Mouse (Mus musculus): Measurements from ENCODE around the gene Klhdc7a. TPM values are rescaled to one million over a fixed set of nuclear protein-coding genes. Genes with fewer than 3 reads are reported as not detected.
"Not testable (repeated sequence)": the region's sequence is repeated elsewhere in the genome, so short reads cannot be mapped to it uniquely, and the experiment has no call there.

The Klhdc7a gene
- polyA plus RNA-seq, 1 experiment from 2014 or later: 1.7 TPM

DNA sequence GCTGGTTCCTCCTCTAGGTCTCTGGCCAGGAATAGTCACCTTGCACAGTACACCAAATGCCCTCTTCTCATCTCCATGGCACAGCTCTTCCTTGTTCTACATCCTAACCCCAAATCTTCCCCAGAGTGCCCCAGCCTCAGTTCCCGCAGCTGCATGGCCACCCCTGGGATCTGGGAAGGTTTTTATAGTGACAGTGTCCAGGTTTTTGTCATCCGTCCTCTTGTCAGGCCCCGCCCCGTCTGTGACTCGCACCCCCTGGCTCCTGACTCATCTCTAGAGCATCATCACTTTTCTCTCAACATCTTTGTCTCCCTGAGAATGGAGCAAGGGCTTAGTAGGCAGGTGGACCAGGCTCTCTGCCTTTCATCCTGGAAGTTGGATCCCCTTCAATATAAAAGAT is 3.9 kb downstream of the Klhdc7a start:
- H3K27ac ChIP-seq (replicated peaks): no peak overlapping the region
- no peaks in the 10 kb centered on the region for H3K36me3 ChIP-seq (ENCODE audit: control insufficient read depth, insufficient read depth, low read length)
- no peak overlapping the region for H3K9ac ChIP-seq (ENCODE audit: low read length)
- H3K9me3 ChIP-seq (ENCODE audit: control insufficient read depth, low read length): no peaks in the 10 kb centered on the region
- TF ChIP-seq CTCF (IDR thresholded peaks at IDR 0.05; ENCODE audit: low read depth) (no peak), EP300 (optimal IDR thresholded peaks at IDR 0.05) (no peak)
- no peaks in the 10 kb centered on the region for H3K4me1 ChIP-seq (replicated peaks; ENCODE audit: control insufficient read depth, insufficient read depth)
- H3K27me3 ChIP-seq (ENCODE audit: control insufficient read depth, insufficient read depth, low read length): no peaks in the 10 kb centered on the region
- no peak overlapping the region for H3K4me3 ChIP-seq (ENCODE audit: low read depth, low read length)
- ATAC-seq (ENCODE audit: low FRiP score, low TSS enrichment) (no peak), DNase-seq (ENCODE audit: low spot score) (no peak)
- H3K4me2 ChIP-seq (replicated peaks; ENCODE audit: low read depth): no peak overlapping the region
- WGBS: 74% methylated on average over 5 of the region's 5 CpGs

DNA sequence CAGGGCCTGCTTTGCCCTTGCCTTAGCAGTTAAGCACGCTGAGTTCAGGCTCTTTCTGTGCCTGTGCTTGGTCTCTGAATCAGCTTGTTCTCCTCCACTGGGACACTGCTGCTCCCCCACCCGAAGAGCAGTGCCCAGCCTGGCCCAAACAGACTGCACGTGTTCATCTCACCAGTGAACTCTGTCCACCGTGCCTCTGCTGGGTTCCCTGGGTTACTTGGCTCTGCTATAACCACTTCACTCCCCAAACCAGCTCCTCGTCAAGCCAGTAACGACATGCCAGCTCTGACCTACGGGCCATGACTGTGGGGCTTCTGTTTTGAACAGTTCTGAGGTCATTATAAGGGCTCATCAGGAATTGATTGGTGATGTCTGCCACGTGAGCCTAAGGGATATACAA is 4.8 kb downstream of the Klhdc7a start:
- H3K4me1 ChIP-seq (replicated peaks; ENCODE audit: control insufficient read depth, insufficient read depth): no peaks in the 10 kb centered on the region
- H3K27me3 ChIP-seq (ENCODE audit: control insufficient read depth, insufficient read depth, low read length): no peaks in the 10 kb centered on the region
- WGBS: 58% methylated on average over 8 of the region's 8 CpGs
- no peak overlapping the region for H3K4me3 ChIP-seq (ENCODE audit: low read depth, low read length)
- no peak for ATAC-seq (ENCODE audit: low FRiP score, low TSS enrichment)
- no peak for DNase-seq (ENCODE audit: low spot score)
- TF ChIP-seq CTCF (IDR thresholded peaks at IDR 0.05; ENCODE audit: low read depth) (no peak), EP300 (optimal IDR thresholded peaks at IDR 0.05) (no peak)
- H3K36me3 ChIP-seq (ENCODE audit: control insufficient read depth, insufficient read depth, low read length): no peaks in the 10 kb centered on the region
- no peaks in the 10 kb centered on the region for H3K9me3 ChIP-seq (ENCODE audit: control insufficient read depth, low read length)
- no peak overlapping the region for H3K4me2 ChIP-seq (replicated peaks; ENCODE audit: low read depth)
- no peak overlapping the region for H3K9ac ChIP-seq (ENCODE audit: low read length)
- H3K27ac ChIP-seq (replicated peaks): no peak overlapping the region

DNA sequence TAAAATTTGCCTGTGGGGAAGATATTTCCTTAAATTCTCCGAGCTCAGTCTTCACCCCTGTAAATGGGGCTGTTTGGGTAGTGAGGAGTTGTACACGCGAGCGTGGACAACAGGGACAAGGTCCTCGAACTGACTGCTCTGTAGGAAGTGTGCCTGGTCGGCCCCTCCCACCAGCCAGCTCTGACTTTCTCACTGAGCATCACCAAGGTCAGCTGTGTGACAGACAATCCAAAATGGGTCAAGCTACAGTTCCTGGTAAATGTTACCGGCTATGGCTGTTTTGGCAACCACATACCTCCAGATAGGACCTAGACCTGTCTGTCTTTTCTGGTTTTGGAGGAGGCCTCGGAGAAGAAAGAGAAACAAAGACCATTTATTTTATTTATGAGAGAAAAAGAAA is 6.0 kb downstream of the Klhdc7a start:
- TF ChIP-seq CTCF (IDR thresholded peaks at IDR 0.05; ENCODE audit: low read depth): no peak
- no peak for TF ChIP-seq EP300 (optimal IDR thresholded peaks at IDR 0.05)
- WGBS: 88% methylated on average over 8 of the region's 8 CpGs

DNA sequence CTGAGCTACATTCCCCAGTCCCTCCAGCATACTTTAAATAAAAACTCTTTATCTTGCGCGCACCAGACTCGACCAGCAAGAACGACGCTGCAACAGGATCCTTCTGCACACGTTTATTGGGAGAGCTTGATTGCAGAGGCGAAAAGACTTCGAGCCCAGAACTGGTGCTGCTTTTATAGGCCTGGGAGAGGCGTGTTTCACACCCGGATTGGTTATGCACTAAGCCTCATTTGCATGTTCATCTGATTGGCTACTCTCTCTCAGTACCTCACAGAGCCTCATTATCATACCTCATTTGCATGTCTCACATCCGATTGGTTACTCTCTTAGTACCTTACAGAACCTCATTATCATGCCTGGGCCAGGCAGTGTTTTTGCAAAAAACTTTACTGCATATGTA is 6.5 kb downstream of the Klhdc7a start:
- H3K27ac ChIP-seq (replicated peaks); H3K36me3 ChIP-seq (ENCODE audit: control insufficient read depth, insufficient read depth, low read length); DNase-seq (ENCODE audit: low spot score); H3K27me3 ChIP-seq (ENCODE audit: control insufficient read depth, insufficient read depth, low read length); ATAC-seq (ENCODE audit: low FRiP score, low TSS enrichment); H3K4me2 ChIP-seq (replicated peaks; ENCODE audit: low read depth); H3K4me3 ChIP-seq (ENCODE audit: low read depth, low read length); H3K9me3 ChIP-seq (ENCODE audit: control insufficient read depth, low read length); H3K4me1 ChIP-seq (replicated peaks; ENCODE audit: control insufficient read depth, insufficient read depth); H3K9ac ChIP-seq (ENCODE audit: low read length): not testable (repeated sequence)
- WGBS: 93% methylated on average over 11 of the region's 11 CpGs

More for the DNA sequence above, 6.0 kb downstream of the Klhdc7a start:
- H3K27ac ChIP-seq (replicated peaks): no peak overlapping the region
- no peak overlapping the region for H3K4me2 ChIP-seq (replicated peaks; ENCODE audit: low read depth)
- H3K9me3 ChIP-seq (ENCODE audit: control insufficient read depth, low read length): no peaks in the 10 kb centered on the region
- H3K4me1 ChIP-seq (replicated peaks; ENCODE audit: control insufficient read depth, insufficient read depth): no peaks in the 10 kb centered on the region
- ATAC-seq (ENCODE audit: low FRiP score, low TSS enrichment) (no peak), DNase-seq (ENCODE audit: low spot score) (no peak)
- no peak overlapping the region for H3K4me3 ChIP-seq (ENCODE audit: low read depth, low read length)
- H3K27me3 ChIP-seq (ENCODE audit: control insufficient read depth, insufficient read depth, low read length): no peaks in the 10 kb centered on the region
- no peaks in the 10 kb centered on the region for H3K36me3 ChIP-seq (ENCODE audit: control insufficient read depth, insufficient read depth, low read length)
- H3K9ac ChIP-seq (ENCODE audit: low read length): no peak overlapping the region

DNA sequence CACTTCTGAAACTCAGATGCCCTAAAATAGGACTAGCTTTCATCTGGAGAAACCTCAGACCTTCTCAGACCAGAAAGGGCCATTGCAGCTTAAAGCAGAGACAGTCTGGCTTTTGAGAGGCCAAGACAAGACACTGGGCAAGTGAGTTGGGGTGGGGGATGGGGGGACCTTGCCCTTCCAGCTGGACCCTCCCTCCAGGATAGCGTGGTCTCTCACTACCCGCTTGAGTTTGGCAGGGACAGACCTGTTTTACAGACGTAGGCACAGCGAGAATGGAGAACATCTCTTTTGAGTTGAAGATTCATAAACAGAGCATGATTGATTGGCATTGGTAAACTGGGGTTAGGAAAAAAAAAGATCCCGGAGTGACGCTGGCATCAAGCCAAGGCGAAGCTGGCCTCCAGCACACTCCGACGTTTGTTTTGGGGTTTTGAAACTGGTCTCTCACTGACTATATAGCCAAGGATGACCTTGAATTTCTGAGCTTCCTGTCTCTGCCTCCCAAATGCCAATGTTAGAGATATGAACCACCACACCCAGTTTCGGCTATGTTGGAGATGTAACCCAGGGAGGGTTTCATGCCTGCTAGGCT is 7.0 kb downstream of the Klhdc7a start:
- 61% methylated on average over 10 of the region's 10 CpGs for WGBS
- H3K9me3 ChIP-seq (ENCODE audit: control insufficient read depth, low read length): no peaks in the 10 kb centered on the region
- no peak for DNase-seq (ENCODE audit: low spot score)
- H3K27ac ChIP-seq (replicated peaks): no peak overlapping the region
- H3K4me2 ChIP-seq (replicated peaks; ENCODE audit: low read depth): no peak overlapping the region
- TF ChIP-seq EP300 (optimal IDR thresholded peaks at IDR 0.05): no peak
- no peak for TF ChIP-seq CTCF (IDR thresholded peaks at IDR 0.05; ENCODE audit: low read depth)
- H3K36me3 ChIP-seq (ENCODE audit: control insufficient read depth, insufficient read depth, low read length): no peaks in the 10 kb centered on the region
- 0 out of 2 replicates have a peak, but pooled peaks have one; percentile 29 for ATAC-seq (ENCODE audit: low FRiP score, low TSS enrichment)
- no peaks in the 10 kb centered on the region for H3K27me3 ChIP-seq (ENCODE audit: control insufficient read depth, insufficient read depth, low read length)
- H3K4me1 ChIP-seq (replicated peaks; ENCODE audit: control insufficient read depth, insufficient read depth): no peaks in the 10 kb centered on the region
- no peak overlapping the region for H3K9ac ChIP-seq (ENCODE audit: low read length)
- no peak overlapping the region for H3K4me3 ChIP-seq (ENCODE audit: low read depth, low read length)

DNA sequence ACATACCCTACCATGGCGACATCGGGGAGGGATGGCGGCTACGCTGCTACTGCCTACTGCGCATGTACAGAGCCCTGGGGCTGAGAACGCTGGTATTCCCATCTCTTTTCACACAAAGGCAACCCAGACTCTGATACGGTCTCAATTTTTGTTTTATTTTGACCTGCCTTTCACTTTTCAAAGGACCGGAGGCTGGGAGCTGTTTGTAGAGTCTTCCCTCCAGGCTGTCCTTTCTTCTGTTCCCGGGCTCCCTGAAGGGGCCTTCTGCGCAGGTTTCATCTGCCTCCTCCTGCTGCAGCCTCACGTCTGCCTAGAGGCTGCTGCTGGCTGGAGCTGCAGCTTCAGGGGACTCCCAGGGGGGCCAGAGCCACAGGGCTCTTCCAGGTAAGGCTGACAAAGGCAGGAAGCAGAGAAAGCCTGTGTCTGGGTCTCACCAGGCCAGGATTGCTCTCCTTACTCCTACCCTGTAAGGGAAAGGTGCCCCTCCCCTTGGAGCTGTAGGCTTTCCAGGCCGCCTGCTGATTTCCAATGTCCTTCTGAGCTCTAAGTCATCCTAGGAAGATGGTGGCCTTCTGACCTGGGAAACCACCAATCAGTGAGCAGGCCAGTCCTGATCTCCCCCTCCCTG is 7.6 kb downstream of the Klhdc7a start:
- Histone ChIP-seq H3K4me3 (ENCODE audit: low read depth, low read length) (no peak overlapping the region), H3K27me3 (ENCODE audit: control insufficient read depth, insufficient read depth, low read length) (no peaks in the 10 kb centered on the region), H3K27ac (replicated peaks) (no peak overlapping the region), H3K9me3 (ENCODE audit: control insufficient read depth, low read length) (no peaks in the 10 kb centered on the region), H3K4me2 (replicated peaks; ENCODE audit: low read depth) (no peak overlapping the region), H3K9ac (ENCODE audit: low read length) (no peak overlapping the region), H3K36me3 (ENCODE audit: control insufficient read depth, insufficient read depth, low read length) (no peaks in the 10 kb centered on the region), H3K4me1 (replicated peaks; ENCODE audit: control insufficient read depth, insufficient read depth) (no peaks in the 10 kb centered on the region)
- 83% methylated on average over 12 of the region's 12 CpGs for WGBS
- ATAC-seq (ENCODE audit: low FRiP score, low TSS enrichment): no peak
- DNase-seq (ENCODE audit: low spot score): no peak
- no peak for TF ChIP-seq CTCF (IDR thresholded peaks at IDR 0.05; ENCODE audit: low read depth)
- TF ChIP-seq EP300 (optimal IDR thresholded peaks at IDR 0.05): no peak

Measured in stomach, postnatal 0 days (tissue).